Mouse (Mus musculus): ENCODE data around the gene Vti1b. TPM values are rescaled to one million over a fixed set of nuclear protein-coding genes. Genes with fewer than 3 reads are reported as not detected.
"Not testable (repeated sequence)": the region's sequence is repeated elsewhere in the genome, so short reads cannot be mapped to it uniquely, and the experiment has no call there.

Gene Vti1b
- total and polyA plus RNA-seq, 3 experiments, result 68.1 to 90.8 (median 69.4) TPM

- no peaks in the 10 kb centered on the region for H3K27me3 ChIP-seq (replicated peaks)
- H3K9ac ChIP-seq (ENCODE audit: insufficient read depth, low read depth), result peak overlapping the region; percentile 77
- dilution Hi-C loops (cut with MboI; ENCODE audit: extremely low pct_ligation_motif_present, extremely low pct_unique_long_range_greater_than_20kb, low sequenced_read_pairs), result no loop called here
- H3K4me3 ChIP-seq (replicated peaks in 1 of 3; ENCODE audit: low read depth in 2 of 3, low read length in 2 of 3, poor library complexity in 1 of 3), result peak overlapping the region; percentile 72 to 82 (median 75)
- in situ Hi-C loops (cut with MboI; ENCODE audit: low pct_ligation_motif_present, low pct_unique_long_range_greater_than_20kb, low sequenced_read_pairs), result loop anchor here (5.0 kb wide), 1 partner anchor 71 kb away; no protein-coding TSS in a partner anchor
- peak overlapping the region; percentile 93 for H3K4me2 ChIP-seq (ENCODE audit: insufficient read depth, low read depth, poor library complexity, severe bottlenecking)
- H3K36me3 ChIP-seq (replicated peaks in 1 of 2; ENCODE audit: control insufficient read depth in 1 of 2, insufficient read depth in 1 of 2, low read length in 1 of 2), result peaks cover 18 to 41% of the 10 kb centered on the region in 2 experiments
- peaks cover 13% of the 10 kb centered on the region for H3K79me2 ChIP-seq (replicated peaks; ENCODE audit: control insufficient read depth, extremely low read depth, insufficient read depth, poor library complexity, severe bottlenecking)
- no peak for TF ChIP-seq E2F4 (IDR thresholded peaks at IDR 0.05; ENCODE audit: insufficient replicate concordance, low read depth, low read length)
- TF ChIP-seq MAFK (IDR thresholded peaks at IDR 0.05; ENCODE audit: insufficient replicate concordance, low read length), result no peak
- TF ChIP-seq GABPA (IDR thresholded peaks at IDR 0.05; ENCODE audit: insufficient replicate concordance, low read depth, low read length), result no peak
- TF ChIP-seq ZC3H11A (IDR thresholded peaks at IDR 0.05; ENCODE audit: low read depth, low read length), result no peak
- peak; percentile 99 for TF ChIP-seq MXI1 (IDR thresholded peaks at IDR 0.05; ENCODE audit: low read depth, low read length)
- peak; percentile 41 for TF ChIP-seq HCFC1 (IDR thresholded peaks at IDR 0.05; ENCODE audit: low read depth, low read length)
- peak; percentile 32; the same call in 1 of the 2 replicates for TF ChIP-seq USF2 (conservative IDR thresholded peaks at IDR 0.05; ENCODE audit: low read depth, low read length)
- TF ChIP-seq SIN3A (IDR thresholded peaks at IDR 0.05; ENCODE audit: low read length), result peak; percentile 92
- peak; percentile 63 for TF ChIP-seq BHLHE40 (IDR thresholded peaks at IDR 0.05; ENCODE audit: low read depth, low read length)
- TF ChIP-seq MEF2A (IDR thresholded peaks at IDR 0.05; ENCODE audit: borderline replicate concordance, low read depth, low read length), result peak; percentile 14; the same call in 1 of the 2 replicates
- no peak for TF ChIP-seq ZNF384 (IDR thresholded peaks at IDR 0.05; ENCODE audit: low read depth, low read length)
- TF ChIP-seq NRF1 (IDR thresholded peaks at IDR 0.05; ENCODE audit: low read depth, low read length), result no peak
- TF ChIP-seq TBP (conservative IDR thresholded peaks at IDR 0.05; ENCODE audit: low read depth, low read length), result 0 out of 2 replicates have a peak, but pooled peaks have one; percentile 40
- no peak for TF ChIP-seq TCF12 (IDR thresholded peaks at IDR 0.05; ENCODE audit: low read depth, low read length)
- TF ChIP-seq POLR2AphosphoS2 (IDR thresholded peaks at IDR 0.05; ENCODE audit: low read depth, low read length), result no peak
- peak; percentile 38 for TF ChIP-seq ELF1 (IDR thresholded peaks at IDR 0.05; ENCODE audit: low read depth, low read length)
- TF ChIP-seq ETS1 (conservative IDR thresholded peaks at IDR 0.05; ENCODE audit: low read depth, low read length), result 0 out of 2 replicates have a peak, but pooled peaks have one; percentile 10
- 0 out of 2 replicates have a peak, but pooled peaks have one; percentile 17 for TF ChIP-seq IRF4 (IDR thresholded peaks at IDR 0.05; ENCODE audit: low read depth, low read length)
- peak; percentile 39 for TF ChIP-seq USF1 (IDR thresholded peaks at IDR 0.05; ENCODE audit: low read depth, low read length)
- no peak for TF ChIP-seq PAX5 (IDR thresholded peaks at IDR 0.05; ENCODE audit: low read length)
- TF ChIP-seq CHD2 (IDR thresholded peaks at IDR 0.05; ENCODE audit: low read length), result peak; percentile 8; the same call in 1 of the 2 replicates
- TF ChIP-seq NELFE (IDR thresholded peaks at IDR 0.05; ENCODE audit: low read depth, low read length), result peak; percentile 46
- TF ChIP-seq MAZ (IDR thresholded peaks at IDR 0.05; ENCODE audit: low read depth, low read length), result 0 out of 2 replicates have a peak, but pooled peaks have one; percentile 8
- peak; percentile 49 for TF ChIP-seq POLR2A (IDR thresholded peaks at IDR 0.05; ENCODE audit: low read depth, low read length)
- TF ChIP-seq MAX (IDR thresholded peaks at IDR 0.05; ENCODE audit: low read length), result peak; percentile 99
- TF ChIP-seq MYC (IDR thresholded peaks at IDR 0.05; ENCODE audit: low read depth, low read length), result peak; percentile 97
- no peak for TF ChIP-seq RCOR1 (conservative IDR thresholded peaks at IDR 0.05; ENCODE audit: low read depth, low read length)
- no peak for TF ChIP-seq ZKSCAN1 (IDR thresholded peaks at IDR 0.05; ENCODE audit: borderline replicate concordance, low read depth, low read length)
- 0 out of 2 replicates have a peak, but pooled peaks have one; percentile 41 for TF ChIP-seq KAT2A (IDR thresholded peaks at IDR 0.05; ENCODE audit: insufficient replicate concordance, low read length)
- TF ChIP-seq CHD1 (IDR thresholded peaks at IDR 0.05; ENCODE audit: low read depth, low read length), result no peak
- no peak overlapping the region for H3K27ac ChIP-seq (ENCODE audit: insufficient read depth, low read depth)
- peak; percentile 94 for DNase-seq (ENCODE audit: extremely low read depth)
- peaks cover 0 to 54% of the 10 kb centered on the region in 2 experiments; a peak in 2 of 4 replicates for H3K4me1 ChIP-seq (ENCODE audit: control insufficient read depth in 1 of 2, insufficient read depth in 2 of 2)
- no peaks in the 10 kb centered on the region for H3K9me3 ChIP-seq (replicated peaks; ENCODE audit: low read length)
Measured at GRCm38 (mm10) chr12:79190931-79191673, 18.6 kb upstream of the Vti1b start.

- H3K9me3 ChIP-seq (replicated peaks; ENCODE audit: low read length); H3K4me2 ChIP-seq (ENCODE audit: insufficient read depth, low read depth, poor library complexity, severe bottlenecking); H3K9ac ChIP-seq (ENCODE audit: insufficient read depth, low read depth); H3K4me3 ChIP-seq (replicated peaks in 1 of 3; ENCODE audit: low read depth in 2 of 3, low read length in 2 of 3, poor library complexity in 1 of 3); in situ Hi-C loops (cut with MboI; ENCODE audit: low pct_ligation_motif_present, low pct_unique_long_range_greater_than_20kb, low sequenced_read_pairs); dilution Hi-C loops (cut with MboI; ENCODE audit: extremely low pct_ligation_motif_present, extremely low pct_unique_long_range_greater_than_20kb, low sequenced_read_pairs); H3K27me3 ChIP-seq (replicated peaks); H3K27ac ChIP-seq (ENCODE audit: insufficient read depth, low read depth); DNase-seq (ENCODE audit: extremely low read depth); H3K79me2 ChIP-seq (replicated peaks; ENCODE audit: control insufficient read depth, extremely low read depth, insufficient read depth, poor library complexity, severe bottlenecking): not testable (repeated sequence)
- Histone ChIP-seq H3K36me3 (replicated peaks in 1 of 2; ENCODE audit: control insufficient read depth in 1 of 2, insufficient read depth in 1 of 2, low read length in 1 of 2) (peaks cover 62 to 87% of the 10 kb centered on the region in 2 experiments), H3K4me1 (ENCODE audit: control insufficient read depth in 1 of 2, insufficient read depth in 2 of 2) (peaks cover 0 to 41% of the 10 kb centered on the region in 2 experiments; a peak in 2 of 4 replicates)
Measured at GRCm38 (mm10) chr12:79185160-79185559, 12.7 kb upstream of the Vti1b start.

Data from CH12.LX (cell line).